15 mouse cellular contexts compared by ENCODE assay signal in genomic region chr6:70785852-70786251, GRCm38 (mm10). TPM values are rescaled to one million over a fixed set of nuclear protein-coding genes. Genes with fewer than 3 reads are reported as not detected.
DNase-seq lines count a peak whose midpoint lies in the region; ATAC-seq and TF ChIP-seq lines count a peak whose summit lies in the region.
"Had no signal": no experiment of that assay in that cellular context is flagged by ENCODE, and none has a peak within 500 bp of the region (broad histone marks: within the 10 kb centered on the region; RNA-seq: fewer than 3 reads in every experiment).

No protein-coding gene starts in this region.

- H3K27ac ChIP-seq in ES-E14 (ENCODE audit: insufficient read depth, low read depth, low read length, poor library complexity, severe bottlenecking), result no peak overlapping the region
- H3K27ac ChIP-seq in embryonic facial prominence, embryonic 14.5 days (replicated peaks; ENCODE audit: low read depth, low read length), result no peak overlapping the region
- H3K27ac ChIP-seq: heart, embryonic 10.5 days; layer of hippocampus, adult 2 months; liver, embryonic 12.5 days had no signal

- ATAC-seq in embryonic facial prominence, embryonic 14.5 days (ENCODE audit: low read depth), result peak; percentile 61
- ATAC-seq in activated CD4-positive, CD25-positive, alpha-beta regulatory T cell, adult 4 months, result no peak
- ATAC-seq: liver, embryonic 12.5 days; Patski had no signal

- no peak overlapping the region for H3K9ac ChIP-seq in ES-E14 (ENCODE audit: insufficient read depth, low read depth, low read length, poor library complexity, severe bottlenecking)
- H3K9ac ChIP-seq in embryonic facial prominence, embryonic 14.5 days (ENCODE audit: low read depth, low read length), result no peak overlapping the region
- H3K9ac ChIP-seq: liver, embryonic 12.5 days had no signal

- H3K4me3 ChIP-seq in ES-E14 (ENCODE audit: insufficient read depth in 1 of 2, low read depth in 1 of 2, low read length in 2 of 2, poor library complexity in 1 of 2, severe bottlenecking in 1 of 2), result no peak overlapping the region
- H3K4me3 ChIP-seq in embryonic facial prominence, embryonic 14.5 days (ENCODE audit: low read depth, low read length), result no peak overlapping the region
- H3K4me3 ChIP-seq: heart, embryonic 10.5 days; layer of hippocampus, adult 2 months; liver, embryonic 12.5 days had no signal

- H3K9me3 ChIP-seq in ES-E14 (ENCODE audit: control insufficient read depth, insufficient read depth, low read depth, low read length), result no peaks in the 10 kb centered on the region
- no peaks in the 10 kb centered on the region for H3K9me3 ChIP-seq in embryonic facial prominence, embryonic 14.5 days (ENCODE audit: control insufficient read depth, low read length)
- H3K9me3 ChIP-seq: heart, embryonic 10.5 days; liver, embryonic 12.5 days had no signal

- peak; percentile 43 to 77 for DNase-seq in gastrocnemius, adult 8-10 months (ENCODE audit: low spot score in 2 of 2)
- no peak for DNase-seq in gastrocnemius, postnatal 10 days
- DNase-seq in ES-E14 (ENCODE audit: low read depth, low spot score), result no peak
- DNase-seq in embryonic facial prominence, embryonic 14.5 days (ENCODE audit: low spot score), result no peak
- peak; percentile 34 for DNase-seq in mesoderm, embryonic 11.5 days (ENCODE audit: low read depth, low spot score)
- DNase-seq in heart, adult 11 months, result no peak
- no peak for DNase-seq in thymus, postnatal 4 days
- DNase-seq: cerebellum, postnatal 25 days; spleen, adult 18-20 months; thymus, adult 18-20 months had no signal

- H3K36me3 ChIP-seq in ES-E14 (ENCODE audit: control insufficient read depth, insufficient read depth, low read length, poor library complexity, severe bottlenecking), result no peaks in the 10 kb centered on the region
- H3K36me3 ChIP-seq in embryonic facial prominence, embryonic 14.5 days (ENCODE audit: control insufficient read depth, insufficient read depth, low read length), result peaks cover 20% of the 10 kb centered on the region

- no peaks in the 10 kb centered on the region for H3K27me3 ChIP-seq in embryonic facial prominence, embryonic 14.5 days (replicated peaks; ENCODE audit: control insufficient read depth, insufficient read depth, low read length)
- H3K27me3 ChIP-seq: liver, embryonic 12.5 days; Patski had no signal

- in situ Hi-C loops in ES-E14 (cut with MboI; ENCODE audit: low sequenced_read_pairs in 2 of 2, unreplicated experiment in 2 of 2), result no loop called here

- no peak overlapping the region for H3K4me2 ChIP-seq in embryonic facial prominence, embryonic 14.5 days (ENCODE audit: low read depth, low read length)
- H3K4me2 ChIP-seq: liver, embryonic 12.5 days had no signal

- peaks cover 0 to 11% of the 10 kb centered on the region in 2 experiments; a peak in 1 of 4 replicates for H3K4me1 ChIP-seq in ES-E14 (ENCODE audit: control insufficient read depth in 2 of 2, insufficient read depth in 2 of 2, low read length in 2 of 2, poor library complexity in 1 of 2)
- H3K4me1 ChIP-seq in embryonic facial prominence, embryonic 14.5 days (ENCODE audit: control insufficient read depth, insufficient read depth, low read length), result peaks cover 16% of the 10 kb centered on the region

- 45% methylated on average over 3 of the region's 3 CpGs for WGBS in embryonic facial prominence, embryonic 14.5 days

TF ChIP-seq in ES-E14, 5 proteins besides CTCF, POLR2A, EP300 and RAD21:
- TF ChIP-seq ZNF384 (IDR thresholded peaks at IDR 0.05; ENCODE audit: low read depth, low read length) (no peak), MAFK (IDR thresholded peaks at IDR 0.05; ENCODE audit: insufficient read depth, low read depth, low read length) (peak; percentile 44; the same call in 1 of the 2 replicates), CHD2 (IDR thresholded peaks at IDR 0.05; ENCODE audit: low read depth, low read length) (no peak)

RNA-seq across cellular contexts. Expression of gene Rpia, which starts 6.2 kb away (rescaled TPM):
- total RNA-seq in gastrocnemius, adult 8-10 months (2022), result 10 to 100 TPM; 17.4 to 21.3 (median 20.4) TPM
- 10 to 100 TPM in 1 of 2 experiments, 1 to 10 TPM in 1; 8.5 to 10.2 TPM for total RNA-seq in gastrocnemius, postnatal 10 days (2021)
- 8.0 and 11.0 TPM in 2 replicates for total RNA-seq in ES-E14 (2012; rRNA removed)
- polyA plus RNA-seq in embryonic facial prominence, embryonic 14.5 days (2014; fragmentation: Nextera tagmentation; extraction: Ambion mirVana), result 3.0 and 3.3 TPM in 2 replicates
- 1 to 10 TPM; 4.2 to 5.2 TPM for polyA plus RNA-seq in activated CD4-positive, CD25-positive, alpha-beta regulatory T cell, adult 4 months (2017; shearing (Covaris generic))

RNA-seq across cellular contexts. Expression of gene Eif2ak3, which starts 58.5 kb away (rescaled TPM):
- total RNA-seq in gastrocnemius, adult 8-10 months (2022), result 1 to 10 TPM; 2.6 to 3.5 (median 3.3) TPM
- total RNA-seq in gastrocnemius, postnatal 10 days (2021), result 10 to 100 TPM; 10.5 to 15.4 TPM
- total RNA-seq in ES-E14 (2012; rRNA removed), result 33.9 and 53.9 TPM in 2 replicates
- polyA plus RNA-seq in embryonic facial prominence, embryonic 14.5 days (2014; fragmentation: Nextera tagmentation; extraction: Ambion mirVana), result 13.0 and 15.9 TPM in 2 replicates
- 1 to 10 TPM; 2.4 to 4.6 TPM for polyA plus RNA-seq in activated CD4-positive, CD25-positive, alpha-beta regulatory T cell, adult 4 months (2017; shearing (Covaris generic))

Comparison
In these comparisons a context has a peak if more than half of its experiments do, and no peak if none do; other contexts are left out.
1. DNase-seq: peak in gastrocnemius, adult 8-10 months (2 of 2) and mesoderm, embryonic 11.5 days (single experiment); none in gastrocnemius, postnatal 10 days (single experiment), ES-E14 (single experiment), embryonic facial prominence, embryonic 14.5 days (single experiment), heart, adult 11 months (single experiment) and thymus, postnatal 4 days (single experiment).